Mouse (Mus musculus) C2C12 (cell line): Measurements from ENCODE around the gene Zfp451. TPM values are rescaled to one million over a fixed set of nuclear protein-coding genes. Genes with fewer than 3 reads are reported as not detected.
"Not testable (repeated sequence)": the region's sequence is repeated elsewhere in the genome, so short reads cannot be mapped to it uniquely, and the experiment has no call there.

Experiments used
- H3K27me3 ChIP-seq: one replicate; pipeline ENCODE4 v1.6.1; 2011; ENCODE audit not compliant: control insufficient read depth, insufficient read depth, insufficient read length
- H3K36me3 ChIP-seq: one replicate; pipeline ENCODE4 v1.6.1; 2011; ENCODE audit not compliant: control insufficient read depth, insufficient read depth
- H3K4me3 ChIP-seq: one replicate; pipeline ENCODE4 v1.5.1; 2011; ENCODE audit warnings: mild to moderate bottlenecking, control low read depth; ENCODE audit not compliant: poor library complexity, insufficient read depth, severe bottlenecking
- H3K79me2 ChIP-seq: one replicate; pipeline ENCODE4 v1.6.1; 2011; ENCODE audit not compliant: control insufficient read depth, insufficient read depth
- H3K79me3 ChIP-seq: one replicate; pipeline ENCODE4 v1.6.1; 2011; ENCODE audit warnings: low read depth, control low read depth
- H3ac ChIP-seq: one replicate; pipeline ENCODE3; 2011; ENCODE audit warnings: low read depth; ENCODE audit not compliant: control insufficient read depth, insufficient read length
- CEBPB ChIP-seq: IDR thresholded peaks from one replicate; pipeline ENCODE4 v1.6.1; 2011; ENCODE audit warnings: low read depth, mild to moderate bottlenecking, control low read depth, moderate library complexity
- CTCF ChIP-seq: IDR thresholded peaks from one replicate; pipeline ENCODE4 v1.5.1; 2011; ENCODE audit not compliant: control insufficient read depth, insufficient read depth, insufficient read length
- FOSL1 ChIP-seq: IDR thresholded peaks from one replicate; pipeline ENCODE4 v1.8.0; 2011; ENCODE audit warnings: mild to moderate bottlenecking, low read length; ENCODE audit not compliant: poor library complexity, insufficient read depth, severe bottlenecking
- MAX ChIP-seq: IDR thresholded peaks from one replicate; pipeline ENCODE4 v1.6.1; 2011; ENCODE audit warnings: mild to moderate bottlenecking, control low read depth
- MYOD1 ChIP-seq: IDR thresholded peaks from one replicate; pipeline ENCODE4 v1.6.1; 2011; ENCODE audit warnings: low read depth; ENCODE audit not compliant: control insufficient read depth, insufficient read length
- MYOG ChIP-seq: IDR thresholded peaks from one replicate; pipeline ENCODE4 v1.6.1; 2011; ENCODE audit not compliant: control insufficient read depth, insufficient read length; ENCODE audit errors: extremely low read depth
- USF1 ChIP-seq: IDR thresholded peaks from one replicate; pipeline ENCODE4 v1.6.1; 2011; ENCODE audit warnings: low read depth, mild to moderate bottlenecking, control low read depth, moderate library complexity
- polyA plus RNA-seq: library from polyadenylated mRNA; unstranded; fragments of >200 nt; fragmentation: generic; extraction: Trizol; gene quantifications from one replicate; pipeline ENCODE4 v1.2.1, GENCODE M21; 2012; ENCODE audit warnings: missing spikeins

The Zfp451 gene
- polyA plus RNA-seq, 1 experiment, result 5.3 TPM

GRCm38 (mm10) chr1:33757033-33757413 is 57.4 kb downstream of the Zfp451 start:
- peak overlapping the region; percentile 71 for H3ac ChIP-seq
- peaks cover 40% of the 10 kb centered on the region for H3K79me3 ChIP-seq

DNA sequence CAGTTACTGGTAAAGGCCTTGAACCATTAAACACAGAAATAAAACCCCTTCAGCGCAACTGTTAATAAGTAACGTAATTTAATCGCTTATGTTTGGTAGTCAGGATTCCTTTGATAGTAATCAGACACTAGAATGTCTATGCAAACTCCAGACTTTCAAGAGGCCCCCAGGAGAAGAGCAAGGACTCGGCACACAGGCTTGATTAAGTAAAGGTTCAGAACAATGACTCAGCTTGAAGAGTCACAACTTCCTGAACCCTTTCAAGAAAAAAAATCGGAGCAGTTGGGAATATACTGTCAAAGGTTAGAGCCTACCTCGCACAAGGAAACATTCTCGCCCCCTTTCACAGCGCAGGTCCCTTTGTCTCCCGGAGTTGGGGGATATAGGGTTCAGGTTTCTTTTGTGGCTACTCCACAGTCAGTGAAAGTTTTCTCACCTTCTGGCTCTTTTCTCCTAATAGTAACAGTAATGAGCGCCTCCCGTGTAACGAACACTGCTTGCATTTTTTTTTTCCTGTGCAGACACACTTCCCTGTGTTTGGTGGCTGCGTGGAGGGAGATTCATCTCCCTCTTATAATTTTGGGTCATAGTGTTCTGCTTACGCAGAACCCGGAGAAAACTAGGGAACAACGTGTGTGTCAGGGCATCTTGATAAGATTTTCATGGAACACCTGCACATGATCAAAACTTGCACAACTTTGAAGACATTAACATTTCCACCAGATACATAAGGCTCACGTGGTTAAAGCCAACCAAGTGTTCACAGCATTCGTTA is 58.0 kb downstream of the Zfp451 start:
- peak overlapping the region; percentile 54 for H3ac ChIP-seq
- TF ChIP-seq MYOG (no peak), USF1 (peak; percentile 56)
- H3K79me3 ChIP-seq, result peaks cover 40% of the 10 kb centered on the region
- peaks cover 39% of the 10 kb centered on the region for H3K36me3 ChIP-seq
- H3K27me3 ChIP-seq, result no peaks in the 10 kb centered on the region
- H3K4me3 ChIP-seq, result peak overlapping the region; percentile 68
- H3K79me2 ChIP-seq, result peaks cover 62% of the 10 kb centered on the region

More at GRCm38 (mm10) chr1:33757033-33757413, 57.4 kb downstream of the Zfp451 start:
- Histone ChIP-seq H3K27me3 (no peaks in the 10 kb centered on the region), H3K36me3 (peaks cover 43% of the 10 kb centered on the region), H3K4me3 (peak overlapping the region; percentile 68), H3K79me2 (peaks cover 56% of the 10 kb centered on the region)
- peak; percentile 87 for TF ChIP-seq MAX
- no peak for TF ChIP-seq CTCF
- no peak for TF ChIP-seq MYOG

DNA sequence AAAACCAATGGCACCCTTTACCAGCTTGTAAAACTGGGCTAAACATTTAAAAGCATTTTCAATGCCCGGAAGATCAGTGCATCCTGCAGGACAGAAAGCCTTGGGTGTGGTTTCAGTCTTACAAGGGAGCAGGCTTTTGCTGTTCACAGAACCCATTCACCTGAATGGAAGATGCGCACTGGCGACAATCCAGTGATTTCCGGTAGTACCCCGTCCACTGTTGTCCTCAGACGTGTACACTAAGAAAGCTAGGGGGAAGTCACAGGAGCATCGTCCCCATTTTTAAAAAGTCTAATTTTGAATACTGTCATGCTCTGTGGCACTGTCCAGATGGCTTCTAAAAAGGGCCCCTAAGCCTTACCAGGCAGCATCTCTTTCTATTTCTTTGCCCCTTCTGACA is 58.6 kb downstream of the Zfp451 start:
- Histone ChIP-seq H3K36me3 (peaks cover 33% of the 10 kb centered on the region), H3K79me2 (peaks cover 68% of the 10 kb centered on the region), H3K4me3 (no peak overlapping the region), H3K79me3 (peaks cover 43% of the 10 kb centered on the region), H3ac (no peak overlapping the region), H3K27me3 (no peaks in the 10 kb centered on the region)
- TF ChIP-seq MAX (no peak), CEBPB (no peak), USF1 (no peak), MYOD1 (no peak), MYOG (no peak), CTCF (no peak), FOSL1 (no peak)

- peaks cover 43% of the 10 kb centered on the region for H3K79me3 ChIP-seq
- H3K79me2 ChIP-seq, result peaks cover 74% of the 10 kb centered on the region
- H3ac ChIP-seq, result no peak overlapping the region
- TF ChIP-seq MAX (no peak), USF1 (no peak), FOSL1 (no peak), CTCF (no peak), CEBPB (no peak), MYOD1 (no peak), MYOG (no peak)
- H3K27me3 ChIP-seq, result no peaks in the 10 kb centered on the region
- H3K4me3 ChIP-seq, result no peak overlapping the region
- H3K36me3 ChIP-seq, result peaks cover 28% of the 10 kb centered on the region
These were observed 59.2 kb downstream of the Zfp451 start for GRCm38 (mm10) chr1:33754965-33755735.

DNA sequence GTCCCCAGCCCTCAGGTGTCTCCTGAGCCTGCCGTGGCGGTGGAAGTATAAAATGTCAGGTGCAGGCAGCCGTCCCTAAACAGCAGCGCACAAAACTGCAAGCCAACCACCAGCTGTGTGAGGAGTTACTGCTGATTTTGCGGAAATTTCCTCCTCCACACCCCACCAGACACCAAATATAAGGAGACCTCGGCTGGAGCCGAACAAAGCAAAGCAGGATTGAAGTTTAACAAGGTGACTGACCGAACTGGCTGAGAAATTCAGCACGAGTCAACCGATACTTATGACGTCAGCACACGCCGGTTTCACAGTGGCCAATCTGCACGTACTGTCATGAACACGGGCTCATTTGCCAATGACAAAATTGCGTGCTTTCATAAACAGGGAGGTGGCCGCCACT is 60.3 kb downstream of the Zfp451 start:
- Histone ChIP-seq H3K4me3 (no peak overlapping the region), H3K27me3 (no peaks in the 10 kb centered on the region)

DNA sequence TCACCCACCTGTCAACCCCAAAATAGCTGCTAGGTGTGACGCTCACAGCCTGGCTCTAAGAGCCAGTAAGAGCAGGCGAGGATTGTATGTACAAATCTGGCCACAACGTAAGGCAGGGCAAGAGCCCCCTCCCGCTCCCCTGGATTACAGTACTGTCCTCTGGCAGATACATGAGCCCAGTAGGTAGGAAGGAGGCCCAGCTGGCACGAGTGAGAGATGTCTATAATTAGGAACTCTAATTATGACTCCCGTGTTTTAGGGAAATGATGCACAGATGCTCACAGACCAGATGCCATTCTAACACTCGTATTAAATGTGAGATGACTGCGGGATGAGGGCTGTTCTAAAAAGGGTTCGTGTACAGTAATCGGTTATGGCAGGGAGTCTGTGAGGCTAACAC is 63.1 kb downstream of the Zfp451 start:
- H3ac ChIP-seq, result no peak overlapping the region
- H3K4me3 ChIP-seq, result no peak overlapping the region
- peaks cover 36% of the 10 kb centered on the region for H3K36me3 ChIP-seq
- no peak for TF ChIP-seq MYOD1
- no peak for TF ChIP-seq MAX
- no peak for TF ChIP-seq CTCF
- TF ChIP-seq MYOG, result no peak
- TF ChIP-seq FOSL1, result no peak
- no peak for TF ChIP-seq CEBPB
- TF ChIP-seq USF1, result no peak
- H3K27me3 ChIP-seq, result no peaks in the 10 kb centered on the region
- peaks cover 63% of the 10 kb centered on the region for H3K79me2 ChIP-seq
- H3K79me3 ChIP-seq, result peaks cover 36% of the 10 kb centered on the region

More for the DNA sequence above, 60.3 kb downstream of the Zfp451 start:
- Histone ChIP-seq H3K79me2 (peaks cover 76% of the 10 kb centered on the region), H3K79me3 (peaks cover 43% of the 10 kb centered on the region), H3ac (no peak overlapping the region), H3K36me3 (peaks cover 23% of the 10 kb centered on the region)
- TF ChIP-seq MAX, result no peak
- no peak for TF ChIP-seq CTCF
- no peak for TF ChIP-seq USF1
- TF ChIP-seq MYOG, result no peak
- no peak for TF ChIP-seq CEBPB
- TF ChIP-seq FOSL1, result no peak
- TF ChIP-seq MYOD1, result no peak

GRCm38 (mm10) chr1:33749709-33750108 is 64.7 kb downstream of the Zfp451 start:
- H3K27me3 ChIP-seq, H3K4me3 ChIP-seq, H3ac ChIP-seq: not testable (repeated sequence)
- H3K79me2 ChIP-seq, result peaks cover 47% of the 10 kb centered on the region
- H3K36me3 ChIP-seq, result peaks cover 33% of the 10 kb centered on the region
- peaks cover 22% of the 10 kb centered on the region for H3K79me3 ChIP-seq
